Mouse (Mus musculus): ENCODE measurements around the gene Atp10a. TPM values are rescaled to one million over a fixed set of nuclear protein-coding genes. Genes with fewer than 3 reads are reported as not detected.

Gene Atp10a
- total RNA-seq, 2 experiments from 2014 or later = 1.7 to 1.8 TPM

- ATAC-seq (replicated peaks; ENCODE audit: low FRiP score, poor library complexity, severe bottlenecking) = no peak
Observed at GRCm38 (mm10) chr7:58732406-58732805, 76.4 kb downstream of the Atp10a start.

GRCm38 (mm10) chr7:58733490-58733901 lies 77.5 kb downstream of the Atp10a start:
- ATAC-seq (replicated peaks; ENCODE audit: low FRiP score, poor library complexity, severe bottlenecking) = no peak

- no peak for ATAC-seq (replicated peaks; ENCODE audit: low FRiP score, poor library complexity, severe bottlenecking)
Observed at GRCm38 (mm10) chr7:58736841-58737547, 81.0 kb downstream of the Atp10a start.

DNA sequence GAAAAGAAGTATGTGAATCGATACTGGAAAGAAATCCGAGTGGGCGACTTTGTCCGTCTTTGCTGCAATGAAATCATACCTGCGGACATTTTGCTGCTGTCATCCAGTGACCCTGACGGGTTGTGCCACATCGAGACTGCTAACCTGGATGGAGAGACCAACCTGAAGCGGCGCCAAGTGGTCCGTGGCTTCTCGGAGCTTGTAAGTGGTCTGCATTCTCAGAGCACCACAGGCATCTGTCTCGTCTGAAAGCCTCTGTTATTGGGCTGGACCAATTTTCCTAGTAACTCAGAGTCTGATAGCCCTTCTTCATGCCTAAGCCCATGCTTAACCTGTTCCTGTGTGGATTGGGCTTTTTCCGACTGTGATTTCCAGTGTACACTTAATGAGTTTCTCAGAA lies 84.2 kb downstream of the Atp10a start:
- no peak for ATAC-seq (replicated peaks; ENCODE audit: low FRiP score, poor library complexity, severe bottlenecking)

GRCm38 (mm10) chr7:58740842-58741241 lies 84.9 kb downstream of the Atp10a start:
- ATAC-seq (replicated peaks; ENCODE audit: low FRiP score, poor library complexity, severe bottlenecking) = no peak

DNA sequence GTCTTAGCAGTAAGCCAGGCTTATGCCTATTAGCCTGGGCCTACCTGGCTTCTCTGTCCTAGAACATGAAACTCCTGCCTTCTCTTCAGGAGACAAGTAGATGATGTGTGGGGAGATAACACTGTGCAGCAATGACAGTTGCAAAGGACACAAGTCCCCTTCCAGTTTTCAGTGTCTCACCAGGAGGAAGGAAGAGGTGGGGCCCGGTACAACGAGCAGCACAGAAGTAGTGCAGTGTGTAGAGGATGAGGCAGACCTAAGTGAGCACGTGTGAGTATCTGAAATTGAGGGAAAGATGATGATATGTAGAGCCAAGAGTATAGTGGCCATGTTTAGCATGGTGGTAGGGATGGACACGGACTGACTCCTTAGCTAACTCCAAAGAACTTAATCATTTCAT lies 86.0 kb downstream of the Atp10a start:
- no peak for ATAC-seq (replicated peaks; ENCODE audit: low FRiP score, poor library complexity, severe bottlenecking)

- no peak for ATAC-seq (replicated peaks; ENCODE audit: low FRiP score, poor library complexity, severe bottlenecking)
Observed at GRCm38 (mm10) chr7:58742648-58743047, 86.7 kb downstream of the Atp10a start.

GRCm38 (mm10) chr7:58743362-58744320 lies 87.7 kb downstream of the Atp10a start:
- no peak for ATAC-seq (replicated peaks; ENCODE audit: low FRiP score, poor library complexity, severe bottlenecking)

DNA sequence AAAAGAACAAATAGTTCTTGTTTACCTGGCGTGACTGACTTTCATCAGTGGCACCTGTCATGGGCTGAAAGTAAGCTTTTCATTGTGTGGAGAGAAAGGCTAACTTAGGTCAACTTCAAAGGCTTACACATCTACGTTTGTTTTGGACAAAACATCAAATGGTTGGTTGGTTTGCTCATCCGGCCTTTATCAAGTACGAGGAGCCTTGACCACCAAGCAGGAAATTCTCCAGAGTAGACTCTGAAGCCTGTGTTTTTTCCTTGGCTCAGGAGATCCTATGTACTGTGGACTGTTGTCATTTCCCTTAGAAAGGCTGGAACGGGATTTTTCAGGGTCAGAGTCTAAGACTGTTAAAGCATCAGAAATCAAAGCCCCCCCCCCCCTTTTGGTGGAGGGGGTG lies 90.9 kb downstream of the Atp10a start:
- ATAC-seq (replicated peaks; ENCODE audit: low FRiP score, poor library complexity, severe bottlenecking) = no peak

- no peak for ATAC-seq (replicated peaks; ENCODE audit: low FRiP score, poor library complexity, severe bottlenecking)
Observed at GRCm38 (mm10) chr7:58749904-58750612, 94.1 kb downstream of the Atp10a start.

GRCm38 (mm10) chr7:58752041-58752440 lies 96.1 kb downstream of the Atp10a start:
- no peak for ATAC-seq (replicated peaks; ENCODE audit: low FRiP score, poor library complexity, severe bottlenecking)

DNA sequence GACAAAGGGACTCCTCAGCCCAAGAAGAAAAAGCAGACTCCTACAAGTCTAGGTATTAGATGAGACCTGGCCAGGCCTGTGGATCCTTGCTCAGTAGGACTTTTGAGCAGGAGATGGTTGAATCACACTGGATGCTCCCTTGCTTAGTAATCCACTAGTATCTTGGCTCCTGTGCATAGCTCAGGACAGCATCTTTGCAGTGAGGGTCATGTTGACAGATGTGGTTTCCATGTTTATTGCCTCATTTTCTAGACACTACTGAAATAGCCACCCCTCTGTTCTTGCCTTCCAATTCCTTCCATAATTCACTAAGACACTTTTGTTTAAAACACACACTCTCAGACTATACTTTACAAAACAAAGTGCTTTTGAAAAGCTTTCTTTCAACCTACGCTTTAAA lies 98.1 kb downstream of the Atp10a start:
- no peak for ATAC-seq (replicated peaks; ENCODE audit: low FRiP score, poor library complexity, severe bottlenecking)

DNA sequence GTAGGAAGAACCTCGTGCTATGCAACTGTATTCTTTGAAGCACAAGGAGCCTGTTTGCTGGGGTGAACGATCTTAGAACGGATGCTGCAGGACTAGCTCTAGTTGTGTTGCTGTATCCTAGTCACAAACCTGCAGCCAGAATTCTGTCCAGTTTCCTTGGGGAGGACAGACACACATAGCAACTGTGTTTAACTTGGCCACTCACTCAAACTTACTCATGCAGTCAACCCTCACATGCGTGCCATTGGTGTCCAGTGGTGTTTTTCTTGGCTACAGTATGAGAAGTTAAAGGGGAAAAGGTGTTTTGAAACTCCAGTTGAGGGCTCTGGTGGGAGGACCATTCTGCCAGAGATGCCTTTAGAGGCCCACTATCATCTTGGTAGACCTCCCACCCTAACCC lies 98.6 kb downstream of the Atp10a start:
- ATAC-seq (replicated peaks; ENCODE audit: low FRiP score, poor library complexity, severe bottlenecking) = no peak

DNA sequence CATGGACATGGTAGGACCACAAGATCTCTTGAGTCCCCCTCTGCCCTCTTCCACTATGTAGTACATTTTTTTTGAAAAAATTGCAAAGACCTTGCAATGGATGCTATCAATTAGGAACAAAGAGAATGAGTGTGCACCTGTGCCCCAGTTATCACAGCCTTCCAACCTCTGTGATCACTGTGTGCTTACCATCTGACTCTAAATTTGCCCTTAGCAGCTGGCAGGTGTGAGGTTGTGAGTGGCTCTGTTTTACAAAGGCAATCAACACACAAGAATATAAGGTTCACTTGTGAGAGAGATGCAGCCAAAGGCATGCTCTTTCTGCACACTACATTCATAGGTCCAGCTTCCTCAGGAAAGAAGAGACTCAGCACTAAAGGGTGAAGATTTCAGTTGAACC lies 99.1 kb downstream of the Atp10a start:
- no peak for ATAC-seq (replicated peaks; ENCODE audit: low FRiP score, poor library complexity, severe bottlenecking)

GRCm38 (mm10) chr7:58755846-58756245 lies 99.9 kb downstream of the Atp10a start:
- ATAC-seq (replicated peaks; ENCODE audit: low FRiP score, poor library complexity, severe bottlenecking) = no peak

DNA sequence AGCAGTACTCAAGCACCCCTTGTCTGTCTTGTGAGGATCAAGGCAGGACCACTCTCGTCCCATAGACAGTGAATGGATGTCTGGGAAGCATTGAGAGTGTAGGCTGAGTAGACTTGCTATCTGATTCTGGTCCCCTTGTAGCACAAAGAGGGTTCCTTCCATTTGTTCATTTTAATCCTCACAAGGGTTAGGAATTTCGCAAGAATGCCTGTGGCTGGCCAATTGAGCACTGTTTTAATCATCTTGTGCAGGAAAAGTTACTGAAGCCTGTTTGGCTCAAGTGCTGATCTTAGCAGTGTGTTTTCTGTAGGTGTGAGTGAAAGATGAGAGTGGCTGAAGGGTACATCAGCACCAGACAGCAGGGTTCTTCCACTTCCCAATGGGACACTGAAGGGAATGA lies 101.4 kb downstream of the Atp10a start:
- ATAC-seq (replicated peaks; ENCODE audit: low FRiP score, poor library complexity, severe bottlenecking) = no peak

GRCm38 (mm10) chr7:58758396-58758795 lies 102.4 kb downstream of the Atp10a start:
- ATAC-seq (replicated peaks; ENCODE audit: low FRiP score, poor library complexity, severe bottlenecking) = no peak

- no peak for ATAC-seq (replicated peaks; ENCODE audit: low FRiP score, poor library complexity, severe bottlenecking)
Observed at GRCm38 (mm10) chr7:58759265-58759664, 103.3 kb downstream of the Atp10a start.

GRCm38 (mm10) chr7:58767257-58767656 lies 111.3 kb downstream of the Atp10a start:
- ATAC-seq (replicated peaks; ENCODE audit: low FRiP score, poor library complexity, severe bottlenecking) = no peak

DNA sequence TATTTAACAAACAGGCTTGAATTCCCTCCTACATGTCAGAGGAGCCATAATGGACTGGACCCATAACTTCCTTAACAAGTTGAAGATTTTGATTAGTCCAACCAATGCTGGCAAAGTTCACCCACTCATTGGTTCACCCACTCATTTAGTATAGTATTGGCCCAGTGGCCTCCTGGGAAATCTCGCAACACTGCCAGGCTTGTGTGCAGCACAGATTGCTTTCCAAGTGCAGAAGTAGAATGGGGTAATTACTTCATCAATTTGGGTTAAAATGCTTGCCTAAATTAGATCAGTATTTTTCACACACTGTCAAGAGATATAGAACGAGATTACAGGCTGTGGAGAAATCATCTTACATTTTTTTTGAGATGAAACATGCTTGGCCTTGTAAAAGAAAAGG lies 112.3 kb downstream of the Atp10a start:
- no peak for ATAC-seq (replicated peaks; ENCODE audit: low FRiP score, poor library complexity, severe bottlenecking)

Measured in erythroblast, adult 5-6 weeks (primary cell).